Mouse (Mus musculus) cerebral cortex, adult 2 months (tissue): ENCODE results near the gene Srek1.

Experiments used
- WGBS: fragments of 180-500 bp; shearing (Covaris S2); methylation state at CpG from one replicate; pipeline ENCODE4 v1.1.7; 2018; 5-methylcytosine and 5-hydroxymethylcytosine counted together

Gene Srek1

DNA sequence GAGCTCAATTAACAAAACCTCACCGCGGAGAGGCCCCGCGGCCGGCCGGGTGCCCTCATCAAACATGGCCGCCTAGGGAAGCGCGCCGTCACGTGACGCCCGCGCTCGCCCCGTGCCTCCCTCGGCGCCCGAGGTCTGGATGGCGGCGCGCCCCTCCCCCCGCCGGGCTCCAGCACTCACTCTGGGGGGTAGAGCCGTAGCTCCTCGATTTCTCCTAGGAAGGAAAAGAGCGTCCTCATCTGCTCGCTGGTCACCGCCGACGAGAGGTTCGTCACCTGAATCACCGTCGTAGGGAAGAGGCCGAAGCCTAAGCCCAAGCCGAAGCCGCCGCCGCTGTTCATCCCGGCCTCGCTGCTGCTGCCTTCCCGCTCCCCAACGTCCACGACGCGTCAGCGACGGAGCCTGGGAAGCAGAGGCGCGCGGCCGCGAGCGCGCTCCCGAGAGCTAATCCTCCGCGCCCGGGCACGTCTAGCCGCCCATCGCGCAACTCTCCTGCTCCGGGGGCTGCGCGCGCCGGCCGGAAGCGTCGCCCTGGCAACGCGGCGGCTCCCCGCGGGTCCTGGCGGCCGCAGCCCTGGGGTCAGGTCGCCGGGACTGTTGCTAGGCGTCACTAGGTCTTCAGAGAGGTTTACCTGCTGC, at the start of gene Srek1:
TSS of gene Srek1 (minus strand) at position 490 of the 639 bp plus-strand sequence.
- WGBS = under 1% methylated on average over 81 of the region's 81 CpGs

DNA sequence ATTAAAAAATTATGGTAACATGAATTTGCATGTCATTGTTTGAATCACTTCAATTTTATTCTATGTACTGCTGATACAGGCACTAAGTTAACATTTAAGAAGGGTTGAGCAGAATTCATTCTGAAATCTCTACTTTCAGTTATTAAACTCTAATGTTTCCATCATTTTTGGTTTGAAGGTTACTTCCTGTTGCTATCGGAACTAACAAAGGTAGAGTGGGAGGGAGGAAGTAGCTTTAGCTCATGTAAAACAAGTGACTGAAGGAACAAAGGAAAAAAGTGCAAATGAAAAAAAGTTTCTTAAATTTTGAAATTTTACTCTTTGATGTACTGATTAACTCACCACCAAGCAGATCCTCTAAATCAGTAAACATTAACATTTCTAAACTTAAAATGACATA, 47.9 kb upstream of the Srek1 start:
- 74% methylated on average over 1 of the region's 1 CpGs for WGBS

DNA sequence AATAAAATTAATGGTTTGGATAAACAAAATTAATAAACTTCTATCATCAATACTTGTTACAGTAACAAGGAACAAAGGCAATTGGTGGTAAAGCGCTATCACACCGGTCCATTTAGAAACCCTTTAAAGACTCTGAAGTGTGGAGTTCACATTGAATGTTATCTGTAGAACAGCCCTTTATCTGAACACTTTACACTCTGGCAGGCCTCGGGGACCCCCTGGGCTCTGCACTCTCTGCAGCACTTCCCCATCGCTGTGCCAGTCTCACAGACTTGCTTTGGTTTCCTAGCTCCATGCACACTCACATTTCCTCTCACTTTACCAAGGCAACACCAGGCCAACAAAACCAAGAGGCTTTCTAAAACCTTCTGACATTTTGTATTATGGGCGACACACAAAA, 45.0 kb upstream of the Srek1 start:
- 85% methylated on average over 5 of the region's 5 CpGs for WGBS

DNA sequence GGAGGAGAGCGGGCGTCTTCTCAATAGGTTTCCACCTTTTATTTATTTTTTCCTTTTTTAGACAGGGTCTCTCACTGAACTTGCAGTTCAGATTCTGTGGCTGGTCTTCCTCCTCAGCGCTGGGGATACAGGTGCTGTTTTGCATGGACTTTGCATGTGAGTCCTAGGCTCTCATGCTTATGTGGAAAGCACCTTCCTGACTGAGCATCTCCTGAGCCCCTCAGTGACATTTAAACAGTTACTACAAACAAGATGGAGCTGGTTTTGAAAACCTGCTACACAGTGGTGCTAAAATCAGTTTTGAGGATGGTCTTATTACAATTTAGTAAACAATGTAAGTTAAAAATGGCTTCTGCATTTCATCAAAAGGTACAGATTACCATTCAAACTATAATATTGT, 43.5 kb upstream of the Srek1 start:
- 93% methylated on average over 3 of the region's 3 CpGs for WGBS

DNA sequence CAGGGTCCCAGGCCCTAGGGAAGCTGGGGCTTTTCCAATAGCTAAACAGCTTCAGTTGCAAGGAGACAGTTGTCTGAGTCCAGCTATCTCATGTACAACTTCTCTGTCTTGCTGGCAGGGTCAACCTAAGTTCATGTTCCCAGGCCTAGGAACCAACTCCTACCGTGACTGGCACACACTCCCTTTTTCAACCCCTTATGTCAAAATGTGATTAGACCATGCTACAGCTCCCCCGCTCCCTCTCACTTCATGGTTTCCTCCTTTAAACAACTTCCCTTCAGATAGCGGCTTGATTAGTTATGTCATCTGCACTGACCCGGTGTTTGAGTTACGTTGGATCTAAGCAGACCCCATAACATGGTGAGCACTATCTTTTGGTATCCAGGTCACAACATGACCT, 33.1 kb upstream of the Srek1 start:
- WGBS = 89% methylated on average over 5 of the region's 5 CpGs

DNA sequence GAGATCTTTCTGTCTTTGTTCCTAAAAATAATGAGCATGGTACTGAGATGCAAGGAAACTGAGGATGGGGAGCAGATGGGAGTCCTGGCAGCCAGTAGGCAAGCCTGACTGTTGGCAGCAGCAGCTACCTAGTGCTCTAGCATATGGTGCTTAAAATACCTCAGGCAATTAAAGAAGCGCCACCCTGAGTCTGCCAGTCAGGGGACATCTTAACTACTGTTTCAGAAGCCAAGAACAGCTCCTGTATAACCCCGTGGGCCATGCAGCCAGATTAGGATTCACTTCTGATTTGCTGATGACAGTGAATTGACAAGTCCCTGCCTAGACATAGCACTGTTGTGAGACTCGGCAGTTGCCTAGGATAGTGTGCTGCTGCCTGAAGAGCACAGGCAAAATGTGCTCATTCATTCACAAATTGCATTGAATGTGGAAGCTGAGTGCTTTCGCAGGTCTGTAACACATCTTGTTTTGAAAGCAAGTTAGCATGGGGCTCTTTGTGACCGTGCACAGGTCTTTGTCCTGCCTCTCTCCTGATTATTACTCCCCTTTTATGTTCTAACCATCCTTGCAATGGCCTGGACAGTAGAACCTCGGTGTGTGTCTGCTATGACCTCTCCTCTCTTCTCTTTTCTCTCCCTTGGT, 31.9 kb upstream of the Srek1 start:
- 20% methylated on average over 6 of the region's 6 CpGs for WGBS

DNA sequence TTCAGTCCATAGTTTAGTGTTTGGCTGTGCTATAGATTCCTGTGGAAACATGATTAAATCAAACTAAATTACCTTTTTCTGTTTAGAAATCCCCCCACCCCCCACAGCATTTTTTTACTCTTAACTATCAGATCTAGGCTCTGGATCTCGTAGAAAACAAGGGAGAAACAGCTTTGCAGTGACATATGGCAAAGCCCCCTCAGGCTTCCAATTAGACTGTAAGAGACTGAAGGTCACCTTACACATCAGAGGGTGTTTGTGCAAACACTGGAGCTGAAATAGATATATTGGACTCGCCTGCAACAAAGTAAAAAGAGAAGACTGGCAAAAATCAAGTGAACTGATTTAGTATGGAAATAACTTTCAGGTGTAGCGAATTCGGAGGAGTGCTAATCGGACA, 29.3 kb upstream of the Srek1 start:
- WGBS = 69% methylated on average over 5 of the region's 5 CpGs

DNA sequence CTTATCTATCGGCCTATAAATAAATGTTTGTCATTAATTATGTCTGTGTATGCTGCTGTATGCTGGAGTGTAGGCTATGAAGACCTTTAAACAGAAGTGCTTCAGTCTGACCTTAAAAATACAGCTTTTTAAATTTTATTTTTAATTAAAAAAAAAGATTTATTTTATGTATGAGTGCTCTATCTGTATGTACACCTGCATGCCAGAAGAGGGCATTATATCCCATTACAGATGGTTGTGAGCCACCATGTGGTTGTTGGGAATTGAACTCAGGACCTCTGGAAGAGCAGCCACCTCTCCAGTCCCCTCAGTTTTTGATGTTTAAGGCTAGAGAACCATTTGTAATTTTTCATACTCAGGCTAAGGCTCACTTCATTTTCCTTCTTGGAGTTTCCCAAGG, 26.6 kb upstream of the Srek1 start:
- WGBS = 97% methylated on average over 1 of the region's 1 CpGs

DNA sequence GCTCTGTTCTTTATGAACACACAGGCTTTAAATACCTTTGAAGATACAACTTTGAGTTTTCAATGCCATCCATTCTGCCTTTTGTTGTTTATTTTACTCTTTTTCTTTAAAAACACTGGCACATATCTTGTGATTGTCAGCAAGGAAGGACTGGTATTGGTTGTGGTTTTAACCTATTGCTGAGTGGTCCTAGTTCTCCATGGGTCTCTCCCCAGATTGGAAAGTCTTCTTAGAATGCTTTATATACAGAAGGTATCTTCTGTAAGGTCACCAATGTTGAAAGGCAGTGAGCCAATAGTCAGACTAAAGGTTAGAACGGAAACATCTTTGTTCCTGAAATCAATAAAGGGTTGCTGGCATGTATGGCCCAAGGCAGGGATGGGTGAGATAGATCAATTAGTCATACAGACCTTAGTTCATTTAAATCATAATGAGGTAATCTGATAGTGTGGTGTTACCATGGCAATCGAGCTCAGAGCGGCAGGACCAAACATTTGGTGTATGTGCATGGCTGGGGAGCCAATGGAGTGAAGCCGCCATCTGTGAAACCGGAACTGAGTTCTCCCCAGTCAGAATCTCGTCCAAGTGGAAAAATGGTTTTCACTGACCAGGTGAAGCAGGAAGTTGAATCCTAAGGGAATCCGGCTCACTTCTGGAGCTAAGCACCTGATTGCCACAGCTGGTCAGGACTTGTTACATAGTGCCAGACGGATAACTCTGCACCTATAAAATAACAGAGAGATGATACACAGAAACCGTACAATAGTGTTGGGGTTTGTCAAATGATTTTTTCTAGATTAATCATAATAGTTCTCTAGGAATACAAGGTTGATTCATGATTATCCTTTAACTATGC, 20.5 kb upstream of the Srek1 start:
- 66% methylated on average over 9 of the region's 9 CpGs for WGBS

DNA sequence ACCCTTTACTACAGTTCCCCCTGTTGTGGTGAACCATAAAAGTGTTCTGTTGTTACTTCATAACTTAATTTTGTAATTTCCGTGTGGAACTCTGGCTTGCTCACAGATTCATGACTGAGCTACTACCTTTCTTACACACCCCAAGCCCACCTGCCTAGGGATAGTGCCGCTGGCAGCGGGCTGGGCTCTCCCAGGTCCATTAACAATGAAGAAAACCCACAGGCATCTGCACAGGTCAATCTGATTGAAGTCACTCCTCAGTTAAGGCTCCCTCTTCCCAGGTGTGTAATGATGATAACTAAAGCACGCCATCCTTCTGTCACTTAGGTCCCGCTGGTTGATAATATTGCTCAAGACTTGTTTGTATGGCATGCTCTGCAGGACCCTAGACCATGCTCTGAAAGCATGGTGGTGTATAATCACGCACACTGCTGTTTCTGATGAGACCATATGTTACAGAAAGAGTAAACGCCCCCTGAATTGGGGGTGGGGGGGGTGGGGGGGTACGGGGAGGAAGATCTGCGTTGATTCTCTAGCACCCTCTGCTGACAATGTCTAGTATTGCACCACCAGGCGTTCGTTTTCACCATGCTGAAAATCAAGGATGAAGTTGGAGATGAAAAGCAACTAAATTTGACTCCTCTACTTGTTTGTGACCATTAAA, 5.6 kb upstream of the Srek1 start:
- WGBS = 32% methylated on average over 11 of the region's 11 CpGs

DNA sequence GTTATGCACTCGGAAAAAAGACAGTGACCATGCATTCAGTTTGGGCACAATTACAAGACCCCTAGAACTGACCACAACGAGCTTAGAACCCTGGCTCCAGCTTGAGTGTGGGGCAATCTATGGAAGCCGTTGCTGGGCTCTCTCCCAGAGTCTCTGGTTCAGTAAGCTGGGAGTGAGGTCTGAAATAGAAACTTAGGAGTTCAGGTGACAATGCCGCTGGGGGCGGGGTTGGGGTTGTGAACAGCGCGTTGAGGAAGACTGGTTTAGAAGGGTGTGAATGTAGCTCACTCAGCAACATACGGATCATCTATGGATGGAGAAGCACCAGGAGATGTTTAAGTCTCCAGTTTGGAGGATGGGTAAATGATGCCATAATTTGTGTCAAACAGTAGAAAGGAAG, 2.7 kb upstream of the Srek1 start:
- 80% methylated on average over 8 of the region's 8 CpGs for WGBS

DNA sequence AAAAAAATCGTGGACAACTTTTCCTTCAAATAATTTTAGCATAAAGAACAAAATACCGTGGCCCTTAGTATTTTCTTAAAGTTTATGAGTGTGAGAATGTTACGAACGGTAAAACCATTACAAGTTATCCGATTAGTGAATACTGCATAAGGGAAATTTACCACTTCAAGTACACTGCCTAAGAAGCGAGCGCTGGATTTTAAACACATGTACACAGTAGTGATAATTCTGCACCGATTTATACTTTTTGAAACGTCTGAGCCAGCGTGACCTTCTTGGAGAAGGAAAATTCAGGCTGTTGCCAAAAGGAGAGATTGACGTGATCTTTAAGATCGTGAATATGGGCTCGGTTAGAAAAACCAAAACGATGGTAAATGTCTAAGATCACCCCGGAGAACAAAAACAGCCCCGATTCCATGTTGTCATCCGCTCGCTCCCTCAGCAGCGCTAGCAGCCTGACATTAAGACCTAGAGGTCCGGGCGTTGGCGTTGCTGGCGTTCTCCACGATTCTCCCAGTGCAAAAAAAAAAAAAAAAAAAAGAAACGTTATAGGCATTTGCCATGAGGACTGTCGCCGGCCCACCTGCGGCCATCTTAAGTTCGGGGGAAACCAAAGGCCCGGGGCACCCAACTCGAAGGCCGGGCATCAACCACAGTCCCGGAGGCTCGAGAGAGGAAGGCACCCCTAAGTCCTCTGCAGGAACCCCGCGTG, 845 bp downstream of the Srek1 start:
- WGBS = under 1% methylated on average over 36 of the region's 36 CpGs

DNA sequence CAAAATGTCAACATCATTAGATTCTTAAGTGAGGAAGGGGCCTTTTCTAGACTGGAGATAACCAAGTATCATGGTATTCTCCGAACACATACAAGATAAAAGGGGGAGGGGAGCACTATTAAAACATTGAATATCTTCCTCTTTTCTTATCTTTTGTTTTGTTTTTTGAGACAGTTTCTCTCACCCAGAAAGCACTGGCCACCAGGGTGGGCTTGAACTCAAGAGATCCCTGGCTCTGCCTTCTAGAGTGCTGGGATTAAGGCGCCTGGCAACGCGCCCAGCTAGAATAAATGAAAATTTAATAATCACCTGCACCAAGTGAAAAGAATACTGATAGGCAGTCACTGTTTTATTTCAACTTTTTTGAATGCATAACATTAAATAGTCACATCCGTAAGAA, 1.5 kb downstream of the Srek1 start:
- 18% methylated on average over 5 of the region's 5 CpGs for WGBS

DNA sequence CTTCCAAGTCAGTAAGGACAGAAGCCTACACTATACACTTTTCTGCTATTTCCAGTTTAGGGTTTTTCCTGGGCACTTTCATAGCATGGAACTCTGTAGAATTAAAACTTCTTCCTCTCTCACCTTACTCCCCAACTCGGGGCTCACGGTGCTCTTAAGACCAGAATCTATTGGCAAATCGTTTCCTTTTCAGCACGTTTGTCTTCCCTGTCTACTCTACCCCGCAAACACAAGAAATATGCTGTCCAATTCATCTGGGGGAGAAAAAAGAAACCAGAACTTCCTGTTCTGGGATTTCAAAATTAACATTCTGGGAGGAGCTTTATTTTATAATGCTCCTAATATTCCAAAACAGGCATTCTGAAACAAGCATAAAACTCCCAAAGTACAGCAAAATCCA, 6.5 kb downstream of the Srek1 start:
- WGBS = 72% methylated on average over 5 of the region's 5 CpGs

DNA sequence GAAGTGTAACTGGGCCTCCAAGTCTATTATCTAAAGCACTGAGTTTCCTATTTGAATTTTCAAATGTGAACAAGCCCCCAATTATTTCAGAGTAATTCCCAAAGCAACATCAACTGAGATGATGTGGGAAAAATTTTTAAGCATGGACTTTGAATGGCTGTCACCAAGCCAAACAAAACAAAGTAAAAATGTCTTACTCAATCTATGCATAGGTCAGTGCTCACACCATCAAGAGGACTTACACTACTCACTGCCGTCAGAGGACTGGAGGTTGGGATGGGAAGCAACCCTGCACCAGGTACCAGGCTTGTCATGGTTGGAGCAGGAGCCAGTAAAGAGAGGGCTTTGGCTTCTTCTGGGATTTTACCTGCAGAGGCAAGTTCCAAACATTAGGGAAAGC, 10.8 kb downstream of the Srek1 start:
- WGBS = 78% methylated on average over 1 of the region's 1 CpGs

DNA sequence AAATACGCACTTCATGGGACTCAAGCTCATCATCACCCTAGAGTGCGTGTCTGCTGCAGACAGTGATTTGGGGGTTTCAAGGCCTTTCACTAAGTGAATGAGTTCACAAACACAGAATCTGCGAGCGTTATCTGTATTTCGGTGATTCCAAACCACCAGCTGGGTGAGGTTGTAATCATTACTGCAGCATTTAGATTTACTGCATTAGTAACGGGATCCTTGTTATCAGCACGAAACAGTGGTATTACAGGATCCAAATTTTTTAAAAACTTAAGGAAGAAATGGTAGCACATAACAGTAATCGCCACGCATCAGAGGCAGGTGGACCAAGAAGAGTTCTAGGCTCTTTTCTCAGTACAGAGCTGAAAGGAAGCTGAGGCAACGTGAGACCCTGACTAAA, 12.4 kb downstream of the Srek1 start:
- WGBS = 92% methylated on average over 10 of the region's 10 CpGs

DNA sequence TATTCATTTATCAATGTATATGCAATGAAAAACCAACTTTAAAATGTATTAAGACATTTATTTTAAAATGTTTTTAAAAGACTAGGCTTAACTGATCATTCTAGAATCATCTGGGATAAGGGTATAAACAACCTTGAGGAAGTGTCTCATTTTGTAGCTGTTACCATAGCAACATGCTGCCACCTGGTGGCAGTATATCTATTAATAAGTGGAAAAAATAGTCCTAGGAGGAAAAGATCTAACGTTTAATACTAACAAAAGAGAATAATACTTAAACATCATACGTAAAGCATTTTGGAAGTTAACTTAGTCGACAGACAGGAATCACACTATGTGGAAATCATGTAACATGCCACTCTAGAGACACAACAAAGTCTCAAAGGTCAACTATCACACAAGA, 23.0 kb downstream of the Srek1 start:
- WGBS = 28% methylated on average over 3 of the region's 3 CpGs

DNA sequence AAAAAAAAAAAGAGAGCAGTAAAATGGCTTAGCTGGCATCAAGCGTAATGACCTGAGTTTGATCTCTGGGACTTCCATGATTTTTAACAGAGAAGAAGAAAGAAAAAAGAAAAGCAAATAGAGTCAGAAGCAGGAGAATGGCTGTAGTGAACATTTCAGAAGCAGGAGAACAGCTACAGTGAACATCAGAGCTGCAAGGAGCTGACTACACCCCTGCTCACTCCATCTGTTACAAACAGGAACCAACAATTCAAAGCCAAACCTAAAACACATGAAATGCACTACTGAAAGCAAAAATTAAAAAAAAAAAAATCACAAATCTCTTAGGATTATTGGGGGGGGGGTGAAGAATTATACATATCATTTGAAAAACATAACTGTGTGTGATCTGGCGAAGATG, 28.7 kb downstream of the Srek1 start:
- 96% methylated on average over 2 of the region's 2 CpGs for WGBS

DNA sequence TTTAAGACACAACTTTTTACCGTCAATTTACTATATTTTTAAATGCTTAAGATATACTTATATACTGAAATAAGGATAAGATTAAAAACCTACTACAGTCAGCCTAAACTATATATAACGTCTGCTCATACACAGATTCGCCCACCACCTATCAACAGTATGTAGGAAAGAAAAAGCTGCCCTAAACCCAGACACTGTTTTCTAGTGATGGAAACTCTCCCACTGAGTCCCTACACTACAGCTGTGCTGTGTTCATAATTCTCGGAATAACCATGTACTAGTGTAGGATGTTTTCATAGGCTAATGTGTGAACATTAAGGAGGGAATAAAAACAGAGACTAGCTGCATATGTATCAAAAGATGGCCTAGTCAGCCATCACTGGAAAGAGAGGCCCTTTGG, 29.2 kb downstream of the Srek1 start:
- WGBS = 45% methylated on average over 4 of the region's 4 CpGs

DNA sequence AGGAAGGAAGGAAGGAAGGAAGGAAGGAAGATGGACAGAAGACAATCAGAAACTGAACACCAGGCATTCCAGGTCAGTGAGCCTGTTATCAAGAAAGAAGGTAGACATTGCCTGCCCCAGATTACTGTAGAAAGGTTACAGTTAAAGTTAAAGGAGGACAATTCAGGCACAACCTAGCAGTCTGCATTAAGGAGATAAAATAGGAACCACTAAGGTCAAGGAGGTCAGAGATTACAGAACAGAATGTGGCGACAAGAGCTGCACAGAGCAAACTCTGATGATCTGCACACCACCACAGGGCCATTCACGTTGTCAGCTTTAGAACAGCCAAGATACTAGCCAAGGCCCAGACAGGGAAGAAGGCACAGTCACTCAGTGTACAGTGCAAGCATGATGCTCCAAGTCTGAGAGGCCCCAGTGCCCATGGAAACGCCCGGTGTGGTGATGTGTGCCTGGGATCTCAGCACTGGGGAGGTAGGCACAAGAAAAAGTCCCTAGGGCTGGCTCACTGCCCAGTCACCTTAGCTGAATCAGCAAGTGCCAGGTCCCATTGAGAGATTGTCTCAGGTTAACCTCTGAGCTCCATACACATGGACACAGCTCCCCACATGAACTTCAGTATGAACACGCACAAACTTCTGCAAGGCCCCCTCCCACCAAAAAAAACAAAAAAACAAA, 38.9 kb downstream of the Srek1 start:
- WGBS = 87% methylated on average over 5 of the region's 5 CpGs

DNA sequence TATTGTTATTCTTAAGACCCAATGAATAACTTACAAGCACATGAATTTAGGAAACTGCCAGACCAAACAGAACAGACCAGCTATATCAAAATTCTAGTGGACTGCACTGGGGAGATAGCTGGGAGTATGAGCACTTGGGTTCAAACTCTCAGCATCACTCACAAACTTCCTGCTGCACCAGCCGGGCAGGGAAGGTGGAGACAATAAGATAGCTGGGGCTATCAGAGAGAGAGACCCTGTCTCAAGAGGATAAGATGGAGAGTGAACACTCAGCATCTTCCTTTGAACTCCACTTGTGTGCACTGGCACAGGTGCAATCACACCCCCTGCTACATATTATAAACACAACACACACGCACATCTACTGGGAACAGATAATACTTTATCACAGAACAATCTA, 47.5 kb downstream of the Srek1 start:
- 86% methylated on average over 2 of the region's 2 CpGs for WGBS
